Mouse (Mus musculus): ENCODE results near the gene Rbm48.

The Rbm48 gene

GRCm38 (mm10) chr5:3546226-3546625 is 50.2 kb downstream of the Rbm48 start:
- peak; percentile 79 to 82 for DNase-seq

GRCm38 (mm10) chr5:3544480-3544769 is 52.0 kb downstream of the Rbm48 start:
- no peak for DNase-seq

- peak; percentile 92 to 97 for DNase-seq
Observed at GRCm38 (mm10) chr5:3543629-3544479, 52.5 kb downstream of the Rbm48 start, which contains the start of gene Fam133b. Fam133b (plus strand) TSS chr5:3543833.

GRCm38 (mm10) chr5:3541871-3542270 is 54.5 kb downstream of the Rbm48 start:
- no peak for DNase-seq

GRCm38 (mm10) chr5:3538505-3539472 is 57.6 kb downstream of the Rbm48 start:
- DNase-seq, result no peak

GRCm38 (mm10) chr5:3536592-3537212 is 59.7 kb downstream of the Rbm48 start:
- no peak for DNase-seq

Measured in kidney, adult 8-10 months (tissue).